ENCODE assay signal across 8 mouse cellular contexts in the genomic region with DNA sequence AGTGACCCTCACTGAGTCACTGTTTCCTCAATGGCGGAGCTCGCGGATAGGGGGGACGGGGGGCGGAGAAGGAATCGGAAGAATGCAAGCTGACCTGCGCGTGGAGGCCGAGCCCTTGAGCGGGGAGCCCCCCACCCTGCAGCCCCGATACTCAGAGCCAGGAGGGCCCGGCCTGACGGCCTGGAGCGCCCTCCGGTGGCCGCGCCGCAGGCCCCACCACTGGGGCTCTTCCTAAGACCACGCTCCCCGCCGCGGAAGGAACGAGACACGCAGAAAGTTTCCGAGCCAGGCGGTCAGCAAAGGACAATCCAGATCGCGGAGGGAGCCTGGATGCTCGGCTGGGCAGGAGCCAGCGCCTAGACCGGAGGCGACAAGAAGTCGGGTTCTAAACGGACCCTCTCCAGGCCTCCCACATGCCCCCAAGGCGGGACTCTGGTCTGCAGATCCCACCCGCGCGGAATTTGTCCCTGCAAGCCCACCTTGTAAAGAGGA. TPM values are rescaled to one million over a fixed set of nuclear protein-coding genes. Genes with fewer than 3 reads are reported as not detected.
DNase-seq lines count a peak whose midpoint lies in the region; ATAC-seq and TF ChIP-seq lines count a peak whose summit lies in the region.

No protein-coding gene starts in this region.

- DNase-seq in MEL (ENCODE audit: low read depth, low spot score), result peak; percentile 90
- DNase-seq in cerebellum, adult 9-11 months, result peak; percentile 80
- DNase-seq in frontal cortex, adult 2 months (ENCODE audit: extremely low spot score in 1 of 2, low spot score in 1 of 2), result peak; percentile 20 to 79
- peak; percentile 72 to 73 for DNase-seq in layer of hippocampus, postnatal 25 days (ENCODE audit: extremely low spot score in 1 of 2, low spot score in 1 of 2)
- DNase-seq in lung, postnatal 14 days, result peak; percentile 80
- DNase-seq in ovary, postnatal 36 days (ENCODE audit: low spot score), result peak; percentile 73
- DNase-seq in thymus, postnatal 14 days, result peak; percentile 84

- peak overlapping the region; percentile 88 to 89 for H3K4me3 ChIP-seq in MEL (ENCODE audit: control insufficient read depth in 1 of 2, insufficient read depth in 1 of 2, low read depth in 2 of 2, low read length in 2 of 2)
- peak overlapping the region; percentile 66 for H3K4me3 ChIP-seq in hindbrain, embryonic 12.5 days

- peak overlapping the region; percentile 99 for H3K27ac ChIP-seq in MEL (ENCODE audit: control insufficient read depth, low read depth, low read length)
- peak overlapping the region; percentile 93 for H3K27ac ChIP-seq in hindbrain, embryonic 12.5 days

- peak overlapping the region; percentile 86 for H3K4me2 ChIP-seq in hindbrain, embryonic 12.5 days (replicated peaks)

- ATAC-seq in hindbrain, embryonic 12.5 days (ENCODE audit: low FRiP score), result peak; percentile 86

- peaks cover 19 to 31% of the 10 kb centered on the region in 2 experiments for H3K4me1 ChIP-seq in MEL (ENCODE audit: control insufficient read depth in 1 of 2, insufficient read depth in 2 of 2, low read length in 2 of 2)
- peaks cover 24% of the 10 kb centered on the region for H3K4me1 ChIP-seq in hindbrain, embryonic 12.5 days

- TF ChIP-seq CTCF in MEL (IDR thresholded peaks at IDR 0.05 in 2 of 3, conservative IDR thresholded peaks at IDR 0.05 in 1 of 3; ENCODE audit: control insufficient read depth in 1 of 3, insufficient read depth in 1 of 3, low read depth in 2 of 3, low read length in 3 of 3, poor library complexity in 1 of 3, severe bottlenecking in 1 of 3), result peak; percentile 74 to 96 (median 92)

- H3K27me3 ChIP-seq in MEL (ENCODE audit: control insufficient read depth in 1 of 2, insufficient read depth in 2 of 2, low read length in 2 of 2), result no peaks in the 10 kb centered on the region
- no peaks in the 10 kb centered on the region for H3K27me3 ChIP-seq in hindbrain, embryonic 12.5 days

- no peaks in the 10 kb centered on the region for H3K9me3 ChIP-seq in MEL (replicated peaks; ENCODE audit: insufficient read depth, low read length)
- H3K9me3 ChIP-seq in hindbrain, embryonic 12.5 days (replicated peaks), result no peaks in the 10 kb centered on the region

- no peak; a peak in 2 of 4 replicates for TF ChIP-seq POLR2A in MEL (IDR thresholded peaks at IDR 0.05; ENCODE audit: control insufficient read depth in 1 of 2, insufficient read depth in 1 of 2, low read depth in 1 of 2, low read length in 2 of 2, poor library complexity in 1 of 2)

- TF ChIP-seq EP300 in MEL (IDR thresholded peaks at IDR 0.05; ENCODE audit: low read depth in 1 of 2, low read length in 2 of 2), result no peak

- H3K36me3 ChIP-seq in MEL (ENCODE audit: control insufficient read depth in 1 of 2, insufficient read depth in 2 of 2, low read length in 2 of 2), result peaks cover 0 to 34% of the 10 kb centered on the region in 2 experiments; a peak in 2 of 4 replicates
- no peaks in the 10 kb centered on the region for H3K36me3 ChIP-seq in hindbrain, embryonic 12.5 days

- H3K9ac ChIP-seq in MEL (ENCODE audit: control insufficient read depth, low read depth, low read length, poor library complexity, severe bottlenecking), result peak overlapping the region; percentile 93
- peak overlapping the region; percentile 82 for H3K9ac ChIP-seq in hindbrain, embryonic 12.5 days

- TF ChIP-seq RAD21 in MEL (IDR thresholded peaks at IDR 0.05; ENCODE audit: low read depth, low read length), result peak; percentile 84

- WGBS in hindbrain, embryonic 12.5 days, result under 1% methylated on average over 38 of the region's 38 CpGs

- peaks cover 55% of the 10 kb centered on the region for H3K79me2 ChIP-seq in MEL (ENCODE audit: control insufficient read depth, insufficient read depth, low read length, poor library complexity)

TF ChIP-seq in MEL, 35 proteins besides CTCF, POLR2A, EP300 and RAD21:
- no peak for TF ChIP-seq BHLHE40 (IDR thresholded peaks at IDR 0.05; ENCODE audit: borderline replicate concordance, low read depth, low read length)
- no peak for TF ChIP-seq GATA1 (IDR thresholded peaks at IDR 0.05; ENCODE audit: low read depth, low read length)
- peak; percentile 92 for TF ChIP-seq MAZ (IDR thresholded peaks at IDR 0.05; ENCODE audit: low read depth, low read length)
- TF ChIP-seq ZNF384 (IDR thresholded peaks at IDR 0.05; ENCODE audit: low read depth, low read length), result 0 out of 2 replicates have a peak, but pooled peaks have one; percentile 8
- TF ChIP-seq ELF1 (IDR thresholded peaks at IDR 0.05; ENCODE audit: low read depth, low read length), result no peak
- TF ChIP-seq KAT2A (conservative IDR thresholded peaks at IDR 0.05; ENCODE audit: low read depth, low read length), result no peak
- TF ChIP-seq E2F4 (IDR thresholded peaks at IDR 0.05; ENCODE audit: borderline replicate concordance, low read depth, low read length), result no peak
- TF ChIP-seq POLR2AphosphoS2 (IDR thresholded peaks at IDR 0.05; ENCODE audit: low read length), result no peak
- TF ChIP-seq NELFE (IDR thresholded peaks at IDR 0.05; ENCODE audit: low read depth, low read length), result no peak; the same call in none of the 2 replicates
- TF ChIP-seq MYB (IDR thresholded peaks at IDR 0.05; ENCODE audit: low read depth, low read length), result no peak
- no peak for TF ChIP-seq CHD2 (IDR thresholded peaks at IDR 0.05; ENCODE audit: low read length)
- TF ChIP-seq UBTF (IDR thresholded peaks at IDR 0.05; ENCODE audit: borderline replicate concordance, insufficient read depth, low read depth, low read length), result no peak
- no peak; the same call in 1 of the 2 replicates for TF ChIP-seq ETS1 (IDR thresholded peaks at IDR 0.05; ENCODE audit: low read depth, low read length)
- TF ChIP-seq NRF1 (IDR thresholded peaks at IDR 0.05; ENCODE audit: insufficient read depth, low read depth, low read length, poor library complexity, severe bottlenecking), result peak; percentile 65
- TF ChIP-seq USF2 (IDR thresholded peaks at IDR 0.05; ENCODE audit: borderline replicate concordance in 1 of 2, insufficient read depth in 1 of 2, low read depth in 1 of 2, low read length in 2 of 2), result no peak
- peak; percentile 83 for TF ChIP-seq SMC3 (IDR thresholded peaks at IDR 0.05; ENCODE audit: low read depth, low read length)
- TF ChIP-seq TBP (IDR thresholded peaks at IDR 0.05; ENCODE audit: low read depth, low read length), result no peak
- TF ChIP-seq MAX (IDR thresholded peaks at IDR 0.05; ENCODE audit: low read length), result no peak
- no peak for TF ChIP-seq USF1 (IDR thresholded peaks at IDR 0.05; ENCODE audit: low read depth, low read length)
- no peak for TF ChIP-seq GABPA (IDR thresholded peaks at IDR 0.05; ENCODE audit: low read depth, low read length)
- TF ChIP-seq ZMIZ1 (IDR thresholded peaks at IDR 0.05; ENCODE audit: low read depth, low read length), result no peak
- peak; percentile 59; the same call in 1 of the 2 replicates for TF ChIP-seq HCFC1 (IDR thresholded peaks at IDR 0.05; ENCODE audit: low read depth, low read length)
- TF ChIP-seq ZKSCAN1 (IDR thresholded peaks at IDR 0.05; ENCODE audit: low read depth, low read length), result no peak
- TF ChIP-seq MEF2A (IDR thresholded peaks at IDR 0.05; ENCODE audit: extremely low read depth, insufficient replicate concordance, low read depth, low read length, poor library complexity, severe bottlenecking), result no peak
- TF ChIP-seq POLR2AphosphoS5 (IDR thresholded peaks at IDR 0.05; ENCODE audit: borderline replicate concordance, low read depth, low read length), result no peak
- TF ChIP-seq MAFK (IDR thresholded peaks at IDR 0.05; ENCODE audit: borderline replicate concordance, low read depth, low read length), result no peak
- no peak for TF ChIP-seq MYC (IDR thresholded peaks at IDR 0.05; ENCODE audit: low read depth, low read length)
- no peak for TF ChIP-seq RCOR1 (IDR thresholded peaks at IDR 0.05; ENCODE audit: low read depth, low read length)
- TF ChIP-seq SIN3A (IDR thresholded peaks at IDR 0.05; ENCODE audit: low read length), result peak; percentile 59
- no peak for TF ChIP-seq CHD1 (IDR thresholded peaks at IDR 0.05; ENCODE audit: low read depth, low read length)
- TF ChIP-seq TAL1 (IDR thresholded peaks at IDR 0.05; ENCODE audit: low read length), result no peak
- TF ChIP-seq MXI1 (IDR thresholded peaks at IDR 0.05; ENCODE audit: low read depth, low read length), result no peak; the same call in 1 of the 2 replicates
- TF ChIP-seq JUND (IDR thresholded peaks at IDR 0.05; ENCODE audit: low read depth, low read length), result no peak
- TF ChIP-seq ZC3H11A (IDR thresholded peaks at IDR 0.05; ENCODE audit: low read depth, low read length), result peak; percentile 83
- TF ChIP-seq TCF12 (IDR thresholded peaks at IDR 0.05; ENCODE audit: low read depth, low read length), result peak; percentile 36; the same call in 1 of the 2 replicates

RNA-seq across cellular contexts. Expression of a gene that starts 1.4 kb away (rescaled TPM):
- total RNA-seq in MEL (2012; rRNA removed), result 19.3 and 31.9 TPM in 2 replicates
- polyA plus RNA-seq in MEL (2012; ENCODE audit: insufficient read depth in 1 of 2, insufficient read length in 2 of 2, low read depth in 1 of 2, low replicate concordance in 2 of 2, missing spikeins in 1 of 2), result 10 to 100 TPM in 1 of 2 experiments, not detected in 1; 25.3 TPM
- polyA plus RNA-seq in frontal cortex, adult 2 months (2012; rRNA removed), result 25.3 and 26.6 TPM in 2 replicates
- polyA plus RNA-seq in hindbrain, embryonic 12.5 days (2016; fragmentation: Nextera tagmentation; extraction: Ambion mirVana), result 36.5 and 37.1 TPM in 2 replicates
- 10 to 100 TPM; 53.6 to 58.3 TPM for total RNA-seq in layer of hippocampus, postnatal 25 days (2021)

RNA-seq across cellular contexts. Expression of a gene that starts 10.2 kb away (rescaled TPM):
- total RNA-seq in MEL (2012; rRNA removed), result 149 and 173 TPM in 2 replicates
- 100 to 1,000 TPM; 139 to 437 TPM for polyA plus RNA-seq in MEL (2012; ENCODE audit: insufficient read depth in 1 of 2, insufficient read length in 2 of 2, low read depth in 1 of 2, low replicate concordance in 2 of 2, missing spikeins in 1 of 2)
- polyA plus RNA-seq in frontal cortex, adult 2 months (2012; rRNA removed), result 58.4 and 61.0 TPM in 2 replicates
- 172 and 177 TPM in 2 replicates for polyA plus RNA-seq in hindbrain, embryonic 12.5 days (2016; fragmentation: Nextera tagmentation; extraction: Ambion mirVana)
- total RNA-seq in layer of hippocampus, postnatal 25 days (2021), result 10 to 100 TPM; 65.9 to 72.2 TPM

Comparison
In these comparisons a context has a peak if more than half of its experiments do, and no peak if none do; other contexts are left out.
1. Peak in every context shown above with its lines: DNase-seq, ATAC-seq, H3K4me3 ChIP-seq and H3K27ac ChIP-seq.